Mouse (Mus musculus) bone marrow, adult 2 months (tissue): Measurements from ENCODE around the gene Mymx.

Source experiments
- CTCF ChIP-seq: fragments of 200-500 bp; IDR thresholded peaks from 2 replicates; pipeline ENCODE4 v1.5.1; 2011; ENCODE audit warnings: low read length, control low read depth; ENCODE audit not compliant: control insufficient read depth, insufficient read depth
- POLR2A ChIP-seq: fragments of 200-500 bp; IDR thresholded peaks from 2 replicates; pipeline ENCODE4 v1.6.1; 2011; ENCODE audit warnings: low read depth, mild to moderate bottlenecking, control low read depth, low read length, borderline replicate concordance; ENCODE audit not compliant: control insufficient read depth

GRCm38 (mm10) chr17:45644185-45644584 is 42.3 kb upstream of the Mymx start:
- TF ChIP-seq CTCF = no peak
- no peak for TF ChIP-seq POLR2A
